Mouse (Mus musculus) adrenal gland, postnatal 36 days (tissue): ENCODE results near the gene Mob1a. TPM values are rescaled to one million over a fixed set of nuclear protein-coding genes. Genes with fewer than 3 reads are reported as not detected.

Source experiments
- DNase-seq, 2 experiments: peaks; one replicate each; pipeline ENCODE4 v3.0.0; 2021; ENCODE audit warnings: mixed read lengths in 1 of 2
- total RNA-seq, 2 experiments: library from RNA; stranded (reverse); gene quantifications; 2 replicates each; pipeline ENCODE4 v1.2.3; 2021

Mob1a gene
- total RNA-seq, 2 experiments from 2014 or later: 76.4 to 78.4 TPM

DNA sequence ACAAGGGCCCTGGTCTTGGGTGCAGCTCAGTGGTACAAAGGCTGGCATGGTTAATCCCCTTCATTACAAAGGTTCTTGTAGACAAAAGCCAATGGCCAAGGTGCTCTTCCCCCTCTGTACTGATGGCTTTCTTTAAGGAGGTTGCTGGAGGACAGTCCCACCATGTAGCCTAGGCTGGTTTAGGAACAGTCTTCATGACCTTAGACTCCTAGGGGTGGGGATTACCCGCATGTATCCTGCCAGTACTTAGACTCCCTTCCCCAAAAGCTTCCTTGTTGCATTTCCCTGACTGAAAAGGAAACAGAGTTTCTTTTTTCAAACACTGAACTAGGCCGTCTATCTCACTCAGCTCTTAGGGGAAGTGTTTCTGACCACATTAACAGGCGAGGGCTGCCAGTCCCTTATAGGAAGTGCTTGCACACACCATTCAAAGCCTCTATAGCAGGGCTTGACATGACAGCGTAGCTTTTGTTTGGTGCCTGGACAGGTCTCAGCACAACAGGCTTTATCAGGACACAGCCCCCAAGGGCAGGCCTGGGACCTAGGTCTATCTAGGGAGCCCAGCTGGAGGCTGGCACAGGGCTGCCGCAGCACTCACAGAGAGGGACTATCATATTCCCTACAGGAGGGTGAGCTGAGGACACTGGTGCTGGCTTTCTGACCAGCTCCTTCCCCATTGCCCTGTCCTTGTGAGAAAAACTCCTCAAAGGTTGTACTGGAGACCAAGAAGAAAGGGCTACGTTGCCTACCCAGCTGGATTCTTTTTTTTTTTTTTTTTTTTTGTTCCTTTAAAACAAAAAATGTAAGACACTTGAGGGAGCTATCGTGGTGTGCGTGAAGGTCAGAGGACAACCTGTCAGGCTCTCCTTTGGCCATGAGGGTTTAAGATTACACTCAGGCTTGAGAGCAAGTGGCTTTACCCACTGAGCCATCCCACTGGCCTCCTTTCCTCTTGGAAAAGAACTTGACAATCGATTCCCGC lies 56.0 kb downstream of the Mob1a start:
- peak in 1 of 2 experiments; percentile 37 for DNase-seq

DNA sequence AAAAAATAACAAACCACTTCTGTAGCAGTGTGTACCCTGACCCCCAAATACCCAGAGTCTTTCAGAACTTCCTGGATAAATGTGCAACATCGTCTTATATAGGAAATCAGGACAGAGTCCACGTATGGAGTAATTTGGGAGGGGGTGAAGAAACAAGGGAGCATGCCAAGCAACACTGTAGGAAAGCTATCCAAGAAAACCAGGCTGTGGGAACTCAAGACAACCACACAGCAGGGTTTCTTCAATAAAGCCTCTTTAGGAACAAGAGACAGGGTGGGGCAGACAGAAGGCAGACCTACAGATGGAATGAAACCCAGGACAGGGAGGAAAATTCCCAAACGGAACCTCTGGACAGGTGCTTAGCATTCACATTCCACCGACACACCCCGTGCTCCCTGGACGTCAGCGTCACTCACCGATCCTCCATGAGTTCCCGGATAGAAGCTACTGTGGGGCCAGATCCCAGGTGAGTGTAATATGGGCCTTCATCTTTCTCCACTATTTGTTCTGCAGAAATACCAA lies 59.8 kb downstream of the Mob1a start:
- DNase-seq: no peak

DNA sequence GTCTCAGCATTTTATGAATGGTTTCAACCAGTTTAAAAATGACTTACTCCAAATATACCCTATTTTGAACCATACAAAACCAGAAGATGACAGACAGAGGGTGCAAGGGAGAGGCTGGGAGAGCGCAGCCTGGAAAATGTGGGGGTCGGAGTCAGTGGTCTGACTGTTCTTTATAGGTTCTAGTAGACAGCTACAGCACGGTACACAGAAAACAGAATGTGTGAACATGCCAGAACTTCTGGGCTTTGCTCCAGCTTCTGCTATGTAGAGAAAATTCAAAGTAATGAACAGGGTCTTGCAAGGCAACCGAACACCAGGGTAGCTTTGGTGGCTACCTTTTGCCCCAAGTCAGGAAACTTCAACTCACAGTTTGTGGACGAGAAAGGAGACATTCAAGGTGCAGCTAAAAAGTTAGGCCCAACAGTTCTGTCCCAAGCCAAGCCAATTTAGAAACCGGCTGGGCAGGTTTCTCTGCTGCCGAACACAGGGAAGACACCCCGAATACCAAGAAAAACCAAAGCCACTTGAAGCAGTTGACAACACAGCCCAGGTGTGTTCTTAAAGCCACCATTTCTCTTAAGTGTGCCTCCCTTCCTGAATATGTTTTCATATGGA lies 66.5 kb downstream of the Mob1a start:
- DNase-seq: peak in 1 of 2 experiments; percentile 19

Other genes with a start within 250 kb of the Mob1a start
- gene Pcgf1, start 248.1 kb upstream of the Mob1a start, total RNA-seq: 10 to 100 TPM; 30.9 to 38.9 TPM
- 10 to 100 TPM in 1 of 2 experiments, 1 to 10 TPM in 1; 7.9 to 15.5 TPM for gene Lbx2, start 239.6 kb upstream of the Mob1a start, total RNA-seq
- gene Ccdc142, start 224.4 kb upstream of the Mob1a start, total RNA-seq: 1 to 10 TPM; 3.6 to 4.1 TPM
- gene Gm42688, start 224.4 kb upstream of the Mob1a start, total RNA-seq: 1 to 10 TPM; 5.2 to 5.9 TPM
- gene Mrpl53, start 217.0 kb upstream of the Mob1a start, total RNA-seq: 100 to 1,000 TPM; 103 to 109 TPM
- gene Mogs, start 210.5 kb upstream of the Mob1a start, total RNA-seq: 10 to 100 TPM; 58.3 to 77.1 TPM
- 10 to 100 TPM; 69.8 to 90.1 TPM for gene Wbp1, start 204.5 kb upstream of the Mob1a start, total RNA-seq
- 10 to 100 TPM; 22.4 to 25.2 TPM for gene Ino80b, start 200.6 kb upstream of the Mob1a start, total RNA-seq
- 10 to 100 TPM in 1 of 2 experiments, 1 to 10 TPM in 1; 5.1 to 14.0 TPM for gene Rtkn, start 190.6 kb upstream of the Mob1a start, total RNA-seq
- 1 to 10 TPM; 1.8 to 3.1 TPM for gene Wdr54, start 169.6 kb upstream of the Mob1a start, total RNA-seq
- gene 1700003E16Rik, start 169.6 kb upstream of the Mob1a start, total RNA-seq: under 1 TPM; 0.43 to 0.66 TPM
- gene Dctn1, start 160.1 kb upstream of the Mob1a start, total RNA-seq: 100 to 1,000 TPM; 127 to 132 TPM
- under 1 TPM; 0.07 to 0.17 TPM for gene Slc4a5, start 106.2 kb upstream of the Mob1a start, total RNA-seq
- 10 to 100 TPM; 19.1 to 40.5 TPM for gene Mthfd2, start 108 bp upstream of the Mob1a start, total RNA-seq
- gene Bola3, start 23.1 kb downstream of the Mob1a start, total RNA-seq: 100 to 1,000 TPM; 177 to 218 TPM
- gene Tet3, start 133.1 kb downstream of the Mob1a start, total RNA-seq: 10 to 100 TPM; 25.2 to 38.5 TPM
- 10 to 100 TPM; 44.5 to 47.5 TPM for gene Dguok, start 181.0 kb downstream of the Mob1a start, total RNA-seq
- gene Actg2, start 210.2 kb downstream of the Mob1a start, total RNA-seq: under 1 TPM; 0.30 to 0.76 TPM
- gene Stambp, start 246.7 kb downstream of the Mob1a start, total RNA-seq: 10 to 100 TPM; 21.3 to 22.0 TPM